Mouse (Mus musculus) spleen, postnatal 36 days (tissue): ENCODE measurements around the gene Dnajc19.

ENCODE experiments used
- DNase-seq, 2 experiments: peaks; one replicate each; pipeline ENCODE4 v3.0.0; 2022; ENCODE audit warnings: low spot score in 2 of 2, mixed read lengths in 1 of 2

Gene Dnajc19

GRCm38 (mm10) chr3:34028935-34029334, 52.2 kb downstream of the Dnajc19 start:
- no peak for DNase-seq

- no peak for DNase-seq
These were observed 59.8 kb downstream of the Dnajc19 start for GRCm38 (mm10) chr3:34021259-34021828.

GRCm38 (mm10) chr3:34020382-34021258, 60.5 kb downstream of the Dnajc19 start:
- peak; percentile 2 to 4 for DNase-seq

GRCm38 (mm10) chr3:34019540-34020381, 61.4 kb downstream of the Dnajc19 start, which contains the start of gene Fxr1:
Gene Fxr1 (plus strand): TSS chr3:34019943.
- peak; percentile 77 to 79 for DNase-seq

- DNase-seq = no peak
These were observed 72.9 kb downstream of the Dnajc19 start for GRCm38 (mm10) chr3:34008191-34008590.

GRCm38 (mm10) chr3:34007611-34008010, 73.5 kb downstream of the Dnajc19 start:
- no peak for DNase-seq

GRCm38 (mm10) chr3:34006824-34007223, 74.3 kb downstream of the Dnajc19 start:
- no peak for DNase-seq

GRCm38 (mm10) chr3:34006301-34006700, 74.8 kb downstream of the Dnajc19 start:
- no peak for DNase-seq
